Mouse (Mus musculus) frontal cortex, adult (tissue): ENCODE data around the gene Pcbp1.
"Not testable (repeated sequence)": the region's sequence is repeated elsewhere in the genome, so short reads cannot be mapped to it uniquely, and the experiment has no call there.

ENCODE experiments used
- ATAC-seq: cut with Nextera tagmentation; 2 replicates; pipeline ENCODE4 v1.9.2; 2017; ENCODE audit warnings: mild to moderate bottlenecking, moderate library complexity, mixed read lengths; ENCODE audit not compliant: low TSS enrichment

Gene Pcbp1

DNA sequence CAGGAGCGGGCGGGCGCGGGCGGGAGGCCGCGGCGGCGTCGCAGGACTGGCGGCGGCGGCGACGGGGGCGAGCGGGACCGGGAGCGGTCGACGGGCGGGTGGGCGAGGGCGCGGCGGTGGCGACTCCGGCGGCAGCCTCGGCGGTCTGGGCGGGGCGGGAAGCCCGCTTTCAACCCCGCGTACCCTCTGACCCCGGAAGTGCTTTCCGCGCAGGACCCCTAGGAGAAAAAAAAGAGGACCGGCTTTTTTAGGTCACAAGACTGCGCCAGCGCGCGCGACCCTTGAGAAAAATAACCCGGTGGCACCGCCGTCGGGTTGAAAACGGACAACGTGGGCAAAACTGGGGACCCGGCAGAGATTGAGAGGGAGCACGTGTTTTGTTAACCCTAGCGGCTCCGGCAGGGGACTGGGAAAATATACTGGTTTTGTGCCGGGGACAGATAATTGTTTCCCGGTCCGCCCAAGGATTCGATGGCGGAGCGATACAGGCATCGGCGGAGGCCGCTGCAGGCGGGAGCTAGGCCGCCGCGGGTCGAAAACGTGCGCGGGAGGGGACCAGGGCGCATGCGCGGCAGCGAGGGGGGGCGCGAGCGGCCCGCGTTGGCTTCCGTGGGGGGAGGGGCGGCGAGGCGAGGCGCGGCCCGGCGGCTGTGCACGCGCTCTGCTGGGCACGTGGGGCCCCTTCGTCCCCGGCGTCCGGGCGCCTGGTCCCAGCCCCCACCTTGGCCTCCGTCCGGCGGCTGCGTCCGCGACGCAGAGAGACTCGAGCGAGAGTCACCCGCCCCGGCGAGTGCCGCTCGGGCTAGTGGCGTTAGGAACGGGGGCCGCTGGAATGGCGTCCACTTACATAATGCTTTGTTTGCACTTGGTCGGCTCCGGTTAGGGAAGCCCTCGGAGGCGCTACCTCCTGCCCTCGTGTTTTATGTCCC lies at the start of gene Pcbp1:
Pcbp1 (minus strand) TSS at position 290 of the 929 bp plus-strand sequence.
- ATAC-seq, result peak; percentile 71

DNA sequence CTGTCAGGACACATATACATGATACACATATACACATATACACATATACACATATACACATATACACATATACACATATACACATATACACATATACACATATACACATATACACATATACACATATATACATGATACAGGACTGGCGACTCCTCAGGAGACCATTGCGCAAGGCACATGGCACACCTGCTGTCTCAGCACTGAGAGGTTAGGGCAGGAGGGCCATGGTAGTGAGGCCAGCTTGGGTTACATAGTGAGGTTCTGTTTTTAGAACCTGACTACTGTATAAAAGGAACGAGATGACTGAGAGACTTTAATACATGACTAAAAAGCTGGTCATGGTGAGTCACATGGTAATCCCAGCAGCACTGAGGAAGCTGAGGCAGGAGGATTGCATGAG lies 48.4 kb upstream of the Pcbp1 start:
- ATAC-seq, result no peak

DNA sequence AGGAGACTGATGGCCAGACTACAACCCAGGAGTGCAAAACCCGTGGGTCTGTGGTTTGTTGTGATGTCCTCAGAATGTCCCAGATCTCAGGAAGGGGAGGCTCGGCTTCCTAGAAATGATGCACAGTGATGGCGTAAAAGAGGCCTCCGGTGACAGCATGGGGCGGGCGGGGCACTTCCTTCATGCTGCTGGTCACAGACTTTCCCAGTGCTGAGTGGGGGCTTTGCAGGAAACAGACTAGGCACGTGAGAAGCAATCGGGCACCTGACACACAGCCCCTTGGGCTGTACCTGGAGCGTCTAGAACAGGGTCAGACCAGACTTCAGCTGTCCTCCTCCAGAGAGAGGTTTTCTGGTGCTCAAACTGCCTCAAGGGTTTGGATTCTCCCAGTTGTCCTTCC lies 44.7 kb upstream of the Pcbp1 start:
- ATAC-seq, result no peak

DNA sequence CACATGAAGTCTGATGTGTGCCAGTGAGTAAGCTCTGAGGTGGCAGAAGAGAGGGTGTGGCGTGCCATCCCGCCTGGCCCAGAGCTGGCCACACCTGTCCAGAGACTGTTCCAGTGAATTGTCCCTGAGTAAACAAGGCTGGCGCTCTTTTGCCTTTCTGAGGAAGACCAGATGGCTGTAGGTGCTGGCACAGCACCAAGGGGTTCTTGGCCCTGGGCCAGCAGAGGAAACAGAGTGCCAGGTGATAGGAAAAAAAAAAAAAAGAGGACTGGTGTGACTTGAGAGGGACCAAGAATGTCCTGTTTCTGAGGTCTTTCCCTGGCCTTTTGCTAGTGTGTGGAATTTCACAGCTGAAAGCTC lies 43.3 kb upstream of the Pcbp1 start:
- no peak for ATAC-seq

DNA sequence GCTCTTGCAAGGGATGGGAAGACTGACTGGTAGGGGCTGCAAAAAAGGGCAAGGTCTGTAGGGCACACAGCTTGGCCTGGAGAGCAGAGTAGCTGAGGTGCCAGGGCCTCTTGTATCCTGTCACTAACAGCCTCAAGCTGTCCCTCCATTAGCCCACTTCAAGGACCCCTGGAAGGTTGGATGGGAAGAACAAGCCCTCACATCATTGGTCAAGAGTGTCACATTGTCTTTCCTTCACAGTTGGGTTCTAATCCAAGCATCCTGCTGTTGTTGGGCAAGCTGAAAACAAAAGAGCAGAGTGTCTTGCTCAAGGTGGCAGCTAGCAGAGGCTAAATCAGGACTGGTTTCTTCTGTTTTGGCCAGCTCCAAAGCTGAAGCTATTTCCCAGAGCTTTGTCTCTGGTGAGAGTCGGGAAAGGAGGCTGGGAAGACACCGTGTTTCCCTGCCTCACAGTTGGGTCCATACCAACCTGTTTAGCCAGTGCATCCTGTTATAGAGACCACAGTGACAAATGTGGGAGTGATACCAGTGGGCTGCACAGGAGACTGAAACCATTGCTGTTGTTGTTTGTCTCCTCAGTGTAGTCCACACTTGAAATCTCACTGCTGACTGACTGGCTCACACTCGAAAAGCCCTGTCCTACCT lies 42.8 kb upstream of the Pcbp1 start:
- no peak for ATAC-seq

DNA sequence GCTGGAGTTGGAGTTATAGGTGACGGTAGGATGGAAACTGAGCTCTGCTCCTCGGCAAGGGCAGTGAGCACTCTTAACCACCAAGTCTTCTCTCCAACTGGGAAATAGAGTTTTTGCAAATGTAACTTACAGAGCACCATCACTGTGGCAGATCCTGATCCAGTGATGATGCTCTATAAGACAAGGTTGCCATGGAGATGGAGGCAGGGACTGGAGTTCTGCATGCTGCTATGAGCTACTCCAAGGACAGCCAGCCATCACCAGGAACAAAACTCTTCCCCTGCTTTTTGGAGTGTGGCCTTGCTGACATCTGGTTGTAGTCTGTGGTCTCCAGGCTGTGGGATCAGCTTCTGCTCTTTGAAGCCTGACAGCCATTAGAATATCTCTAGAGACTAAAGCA lies 39.7 kb upstream of the Pcbp1 start:
- ATAC-seq, result no peak

DNA sequence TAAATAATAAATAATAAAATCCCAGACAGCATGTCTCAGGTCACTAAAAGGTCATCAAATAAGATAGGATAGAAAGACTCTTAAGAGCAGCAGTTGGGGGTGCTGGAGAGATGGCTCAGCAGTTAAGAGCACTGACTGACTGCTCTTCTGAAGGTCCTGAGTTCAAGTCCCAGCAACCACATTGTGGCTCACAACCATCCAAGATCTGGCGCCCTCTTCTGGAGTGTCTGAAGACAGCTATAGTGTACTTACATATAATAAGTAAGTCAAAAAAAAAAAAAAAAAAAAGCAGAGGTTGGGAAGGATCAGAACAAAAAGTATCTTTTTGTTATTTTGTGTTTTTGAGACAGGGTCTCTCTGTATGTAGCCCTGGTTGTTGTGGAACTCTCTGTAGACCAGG lies 31.1 kb upstream of the Pcbp1 start:
- ATAC-seq, result not testable (repeated sequence)

DNA sequence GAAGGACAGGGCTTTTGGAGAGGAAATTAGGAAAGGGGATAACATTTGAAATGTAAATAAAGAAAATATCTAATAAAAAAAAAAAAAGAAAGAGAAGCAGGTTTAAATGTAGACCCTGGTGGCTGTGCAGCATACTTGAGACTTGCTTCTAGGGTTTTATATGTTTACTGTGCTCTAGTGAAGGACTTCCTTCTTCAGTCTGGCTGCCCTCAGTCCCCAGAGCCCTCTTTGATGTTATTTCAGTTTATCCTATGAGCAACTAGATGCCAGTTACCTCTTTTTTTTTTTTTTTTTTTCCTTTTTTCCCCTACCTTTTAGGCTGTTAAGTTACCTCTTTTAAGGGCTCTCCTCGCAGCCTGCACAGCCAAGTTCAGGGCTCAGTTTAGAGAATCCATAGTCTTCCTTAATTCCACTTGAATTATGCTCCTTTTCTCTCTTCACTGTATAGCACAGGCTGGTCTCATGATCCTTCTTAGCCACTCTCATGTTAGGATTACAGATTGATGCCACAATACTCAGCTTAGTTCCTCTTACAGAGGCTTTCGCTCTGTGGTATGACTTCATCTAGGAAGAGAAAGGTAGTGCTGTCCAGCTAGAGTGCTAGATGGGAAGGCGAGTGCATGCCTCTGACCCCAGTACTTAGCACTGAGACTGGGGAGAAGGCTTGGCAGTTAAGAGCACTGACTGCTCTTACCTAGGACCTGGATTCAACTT lies 30.4 kb upstream of the Pcbp1 start:
- no peak for ATAC-seq

DNA sequence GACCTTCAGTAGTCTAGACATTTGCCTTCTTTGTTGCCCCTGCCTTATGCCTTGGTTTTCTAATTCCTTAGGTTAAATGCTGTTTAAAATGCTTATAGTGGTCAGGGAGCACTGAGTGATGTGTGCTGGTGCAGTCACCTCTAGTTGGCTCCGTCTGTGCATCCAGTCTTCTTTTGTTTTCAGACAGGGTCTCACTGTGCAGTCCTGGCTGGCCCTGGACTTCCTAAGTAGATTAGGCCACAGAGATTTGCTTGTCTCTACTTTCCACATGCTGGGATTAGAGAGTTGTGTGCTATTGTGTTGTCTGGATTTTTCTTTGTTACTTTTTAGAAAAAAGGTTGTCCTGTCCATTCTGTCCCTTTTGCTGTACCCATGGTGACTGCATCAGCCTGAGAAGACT lies 24.5 kb upstream of the Pcbp1 start:
- ATAC-seq, result no peak

DNA sequence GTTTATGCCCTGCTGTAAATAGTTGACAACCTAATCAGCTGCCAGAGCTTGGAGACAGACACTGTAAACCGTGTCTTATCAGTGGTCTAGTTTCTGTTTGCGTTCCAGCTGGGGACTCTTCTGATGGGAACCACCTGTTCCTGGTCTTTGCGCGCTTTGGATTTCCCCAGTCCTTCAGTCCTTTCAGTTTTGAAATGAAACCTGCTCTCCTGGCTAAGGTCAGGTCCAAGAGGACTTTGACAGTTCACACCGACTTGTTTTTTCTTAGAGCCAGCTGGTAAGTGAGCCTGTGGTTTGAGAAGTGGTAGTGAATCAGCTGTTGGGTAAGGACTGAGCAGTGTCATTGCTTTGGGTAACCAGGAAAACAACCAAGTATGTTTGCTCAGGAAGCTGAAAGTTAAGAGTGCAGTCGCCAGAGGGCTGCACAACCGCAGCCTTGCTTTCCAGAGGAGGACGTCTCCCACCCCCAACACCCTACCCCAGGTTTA lies 21.8 kb upstream of the Pcbp1 start:
- no peak for ATAC-seq

DNA sequence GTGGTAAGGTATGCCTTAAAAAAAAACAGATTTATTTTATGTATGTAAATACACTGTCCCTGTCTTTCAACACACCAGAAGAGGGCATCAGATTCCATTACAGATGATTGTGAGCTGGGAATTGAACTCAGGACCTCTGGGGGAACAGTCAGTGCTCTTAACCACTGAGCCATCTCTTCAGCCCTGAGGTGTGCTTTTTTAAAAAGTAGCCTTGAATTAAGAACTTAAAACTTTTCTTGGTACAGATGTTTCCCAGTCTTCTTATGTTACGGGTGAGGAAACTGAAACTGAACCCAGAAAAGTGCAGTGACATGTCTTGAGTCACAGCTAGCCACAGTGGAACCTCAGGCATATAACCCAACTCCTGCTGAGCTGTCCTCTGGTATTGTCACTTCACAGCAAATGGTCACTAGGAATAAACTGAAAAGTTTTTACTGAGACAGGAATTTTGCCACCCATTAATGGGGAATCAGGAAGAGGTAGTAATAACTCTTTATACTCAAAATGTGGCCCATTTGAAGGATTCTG lies 21.2 kb upstream of the Pcbp1 start:
- ATAC-seq, result no peak

DNA sequence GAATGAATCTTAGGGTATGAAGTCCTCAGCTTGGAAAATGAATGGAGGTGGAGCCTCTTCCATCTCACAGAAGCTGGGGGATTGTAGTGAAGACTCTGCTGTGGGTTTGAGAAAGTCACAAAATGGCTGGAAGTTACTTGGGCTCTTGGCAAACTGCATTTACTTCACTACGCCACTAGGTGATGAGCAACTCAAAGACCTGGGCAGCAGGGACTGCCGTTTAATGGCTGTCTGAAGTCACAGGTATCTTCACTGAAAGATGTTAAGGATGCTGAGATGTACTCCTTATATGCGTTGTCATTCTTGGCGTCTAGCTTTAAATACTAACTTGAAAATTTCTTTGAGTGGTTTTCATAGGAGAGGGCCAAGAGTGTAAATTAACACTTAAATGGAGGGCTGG lies 19.1 kb upstream of the Pcbp1 start:
- peak; percentile 64; the same call in 1 of the 2 replicates for ATAC-seq

DNA sequence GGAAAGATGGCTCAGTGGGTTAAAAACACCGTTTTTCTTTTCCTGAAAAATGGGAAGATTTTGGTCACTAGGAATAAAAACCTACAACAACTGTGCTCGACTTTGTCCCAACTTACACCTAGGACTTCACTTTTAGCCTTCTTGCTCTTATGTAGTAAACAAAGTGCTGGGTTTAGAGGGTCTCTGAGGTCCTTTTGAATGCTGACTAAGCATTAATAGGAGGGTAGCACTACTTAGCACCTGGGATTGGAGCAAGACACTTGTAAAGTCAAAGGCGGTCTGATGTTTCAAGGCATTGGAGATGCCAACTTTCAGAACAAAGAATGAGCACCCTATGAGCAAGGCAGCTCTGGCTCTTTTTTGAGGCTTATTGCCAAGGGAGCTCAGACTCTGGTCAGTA lies 17.7 kb upstream of the Pcbp1 start:
- ATAC-seq, result no peak

DNA sequence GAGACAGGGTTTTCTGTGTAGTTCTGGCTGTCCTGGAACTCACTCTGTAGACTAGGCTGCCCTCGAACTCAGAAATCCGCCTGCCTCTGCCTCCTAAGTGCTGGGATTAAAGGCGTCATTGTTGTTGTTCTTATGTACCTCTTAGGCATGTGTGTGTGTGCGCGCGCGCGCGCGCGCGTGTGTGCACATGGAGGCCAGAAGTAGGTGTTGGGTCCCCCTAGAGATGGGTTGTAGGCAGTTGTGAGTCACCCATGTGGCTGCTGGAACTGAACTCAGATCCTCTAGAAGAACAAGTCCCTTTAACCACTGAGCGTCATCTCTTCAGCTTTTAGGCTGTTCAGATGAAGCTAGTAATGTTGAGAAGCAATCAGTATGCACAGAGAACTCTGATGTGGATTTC lies 16.9 kb upstream of the Pcbp1 start:
- no peak for ATAC-seq

DNA sequence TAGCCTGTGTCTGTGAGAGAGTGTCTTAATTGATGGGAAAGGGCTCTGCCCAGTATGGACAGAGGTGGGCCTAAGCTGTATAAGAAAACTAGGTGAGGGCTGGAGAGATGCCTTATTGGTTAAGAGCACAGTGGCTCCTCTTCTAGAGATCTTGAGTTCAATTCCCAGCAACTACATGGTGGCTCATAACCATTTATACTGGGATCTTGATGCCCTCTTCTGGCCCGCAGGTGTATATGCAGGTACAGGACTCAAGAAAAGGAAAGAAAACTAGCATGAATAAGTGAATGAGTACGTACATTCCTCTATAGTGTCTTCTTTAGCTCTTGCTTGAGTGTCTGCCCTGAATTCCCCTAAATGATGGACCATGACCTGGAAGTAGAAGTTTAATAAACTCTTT lies 15.5 kb upstream of the Pcbp1 start:
- ATAC-seq, result no peak

DNA sequence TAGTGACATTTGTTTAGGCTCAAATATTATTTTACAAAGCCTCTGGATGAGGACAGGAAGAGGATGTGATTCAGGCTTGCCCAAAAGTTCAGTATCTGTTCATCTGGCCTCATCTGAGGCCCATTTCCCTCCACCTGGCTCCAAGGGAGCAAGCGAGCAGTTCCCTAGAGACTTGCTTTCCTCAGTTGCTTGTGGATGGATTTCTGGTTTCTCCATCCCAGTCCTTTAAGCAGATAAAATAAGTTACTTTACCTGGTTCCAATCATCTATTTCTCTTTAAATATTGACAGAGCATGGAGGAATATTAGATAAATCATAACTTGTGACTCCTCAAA lies 2.3 kb upstream of the Pcbp1 start:
- ATAC-seq, result no peak

DNA sequence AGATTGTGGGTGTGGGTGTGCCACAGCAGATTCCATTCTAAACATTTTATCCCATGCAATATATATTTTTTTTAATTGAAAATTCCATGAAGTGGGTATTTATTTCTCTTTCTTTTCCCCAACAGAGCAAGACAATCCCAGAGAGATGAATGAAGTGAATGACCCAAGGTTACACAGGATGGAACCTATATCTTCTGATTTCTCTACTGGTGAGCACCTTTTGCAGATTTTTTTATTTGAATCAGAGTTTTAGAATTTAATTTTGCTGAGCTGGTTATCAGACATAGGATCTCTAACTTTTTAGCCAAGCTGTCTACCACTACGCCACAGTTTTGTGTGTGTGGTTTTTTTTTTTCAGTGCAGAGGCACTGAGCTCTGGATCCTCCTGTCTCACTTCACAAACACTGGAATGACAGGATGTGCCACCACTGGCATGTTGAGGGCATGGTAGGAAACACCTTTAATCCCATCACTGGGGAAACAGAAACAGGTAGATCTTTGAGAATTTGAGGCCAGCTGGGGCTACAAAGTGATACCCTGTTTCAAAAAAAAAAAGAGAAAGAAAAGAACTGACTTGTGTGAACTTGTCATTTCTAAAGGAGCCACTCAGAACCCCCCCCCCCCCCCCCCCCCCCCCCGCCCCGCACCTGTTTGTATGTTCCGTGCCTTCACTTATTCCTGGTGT lies 1.8 kb upstream of the Pcbp1 start:
- no peak for ATAC-seq

DNA sequence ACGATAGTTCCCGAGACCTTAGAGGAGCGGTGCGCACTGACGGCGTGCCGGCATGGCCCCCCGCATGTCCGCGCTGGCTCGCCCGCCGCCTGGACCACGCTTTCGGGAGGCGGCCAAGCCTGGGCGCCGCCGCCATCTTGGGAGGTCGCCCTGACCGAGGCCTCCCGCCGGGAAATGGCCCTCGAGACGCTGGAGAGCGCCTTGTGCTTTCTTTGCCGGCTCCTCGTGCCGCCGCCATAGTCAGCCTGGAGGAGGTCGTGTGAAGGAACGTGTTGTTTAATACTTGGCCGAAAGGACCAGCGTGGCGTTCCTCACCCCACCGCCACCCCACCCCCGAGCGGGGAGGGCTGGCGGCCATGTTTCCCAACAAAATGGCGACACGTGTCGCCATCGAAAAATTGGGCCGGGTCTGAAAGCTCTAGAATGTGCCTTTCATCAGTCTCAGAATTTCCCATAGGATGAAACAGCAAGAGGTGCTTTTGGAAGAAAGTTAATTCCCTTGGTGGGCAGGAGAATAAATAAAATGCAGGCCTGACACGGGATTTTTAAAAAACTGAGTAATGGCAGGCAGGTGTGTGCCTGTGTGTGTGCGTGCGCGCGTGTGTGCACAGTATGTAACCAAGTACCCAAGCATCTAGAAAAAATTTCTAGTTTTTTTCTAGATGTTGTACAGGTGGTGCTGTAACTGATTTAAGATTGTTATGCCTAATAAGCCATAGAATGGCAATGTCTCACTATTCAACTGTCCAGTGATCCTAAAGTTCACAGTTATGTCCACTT lies 1.0 kb upstream of the Pcbp1 start:
- peak; percentile 46 for ATAC-seq

DNA sequence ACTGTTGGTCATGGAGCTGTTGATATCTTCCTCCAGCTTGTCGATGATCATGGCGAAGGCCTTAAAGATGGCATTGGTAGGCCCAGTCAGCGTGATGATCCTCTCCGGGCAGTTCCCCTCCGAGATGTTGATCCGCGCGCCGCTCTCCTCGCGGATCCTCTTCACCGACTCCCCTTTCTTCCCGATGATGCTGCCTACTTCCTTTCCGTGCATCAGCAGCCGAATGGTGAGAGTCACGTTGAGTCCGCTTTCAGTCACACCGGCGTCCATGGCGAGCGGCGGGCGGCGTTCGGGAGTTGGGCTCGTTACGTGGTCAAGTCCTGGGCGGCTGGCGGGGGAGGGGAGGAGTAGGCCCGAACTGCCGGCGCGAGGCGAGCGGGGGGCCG lies 482 bp downstream of the Pcbp1 start:
- ATAC-seq, result peak; percentile 44

DNA sequence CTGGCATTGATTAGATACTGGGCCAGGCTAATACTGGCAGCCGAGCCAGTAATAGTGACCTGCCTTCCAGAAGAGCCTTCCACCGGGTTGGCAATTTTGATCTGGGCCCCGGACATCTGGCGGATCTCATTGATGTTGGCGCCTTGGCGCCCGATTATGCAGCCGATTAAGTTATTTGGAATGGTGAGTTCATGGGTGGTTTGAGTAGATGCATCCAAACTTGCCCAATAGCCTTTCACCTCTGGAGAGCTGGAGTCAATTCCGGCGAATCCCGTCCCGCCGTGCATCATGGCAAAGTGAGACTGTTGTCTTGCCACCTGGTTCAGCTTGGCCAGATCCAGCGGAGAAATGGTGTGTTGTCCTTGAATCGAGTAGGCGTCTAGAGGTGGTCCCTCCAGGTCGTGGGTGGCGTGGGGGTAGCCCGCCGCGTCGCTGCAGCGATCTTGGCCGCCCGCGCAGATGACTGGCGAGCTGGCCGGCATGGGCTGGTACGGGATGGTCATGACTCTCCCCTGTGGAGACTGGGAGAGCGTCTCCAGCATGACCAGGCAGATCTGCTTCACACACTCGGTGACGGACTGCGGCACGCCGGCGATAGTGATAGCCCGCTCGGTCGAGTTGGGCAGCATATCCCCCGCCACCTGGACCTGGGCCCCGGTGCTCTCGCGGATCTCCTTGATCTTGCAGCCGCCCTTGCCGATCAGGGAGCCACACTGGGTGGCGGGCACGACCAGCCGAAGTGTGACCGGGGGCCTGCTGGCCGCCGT lies 1.1 kb downstream of the Pcbp1 start:
- ATAC-seq, result peak; percentile 10; the same call in 1 of the 2 replicates
